Comparison of ENCODE assay signal across 11 mouse cellular contexts in genomic region chr5:142113210-142114175, GRCm38 (mm10).
DNase-seq lines count a peak whose midpoint lies in the region; ATAC-seq and TF ChIP-seq lines count a peak whose summit lies in the region.
"Had no signal": no experiment of that assay in that cellular context is flagged by ENCODE, and none has a peak within 500 bp of the region (broad histone marks: within the 10 kb centered on the region; RNA-seq: fewer than 3 reads in every experiment).

No protein-coding gene starts in this region.

- peak; percentile 65 for DNase-seq in left cerebral cortex, postnatal 4 days
- no peak for DNase-seq in left cerebral cortex, postnatal 10 days (ENCODE audit: extremely low spot score in 1 of 2, low spot score in 2 of 2)
- no peak for DNase-seq in cerebellum, adult 2 months
- DNase-seq in lung, adult 18-20 months = no peak
- no peak for DNase-seq in right cerebral cortex, postnatal 10 days (ENCODE audit: low spot score in 2 of 2)
- no peak for DNase-seq in thymus, postnatal 4 days
- DNase-seq: cerebellum, adult 9-11 months; right cerebral cortex, postnatal 14 days had no signal

- H3K9me3 ChIP-seq in hindbrain, embryonic 12.5 days (replicated peaks) = no peaks in the 10 kb centered on the region
- no peaks in the 10 kb centered on the region for H3K9me3 ChIP-seq in midbrain, embryonic 13.5 days

- no peak overlapping the region for H3K4me2 ChIP-seq in hindbrain, embryonic 12.5 days (replicated peaks)
- H3K4me2 ChIP-seq in midbrain, embryonic 13.5 days (replicated peaks) = no peak overlapping the region

- peak; percentile 84 for ATAC-seq in hindbrain, embryonic 12.5 days (ENCODE audit: low FRiP score)
- ATAC-seq in midbrain, embryonic 13.5 days = peak; percentile 77

- intact Hi-C loops in left cerebral cortex, postnatal 4 days (cut with DNase I) = no loop called here
- intact Hi-C loops in left cerebral cortex, postnatal 10 days (cut with DNase I) = no loop called here

- H3K27me3 ChIP-seq in hindbrain, embryonic 12.5 days = peaks cover 15% of the 10 kb centered on the region
- H3K27me3 ChIP-seq in midbrain, embryonic 13.5 days = 0 out of 2 replicates have a peak, but pooled peaks cover 4% of the 10 kb centered on the region
- no peaks in the 10 kb centered on the region for H3K27me3 ChIP-seq in cerebellum, adult 2 months (ENCODE audit: control insufficient read depth, insufficient read depth, low read length)

- peaks cover 19% of the 10 kb centered on the region for H3K4me1 ChIP-seq in hindbrain, embryonic 12.5 days
- peaks cover 18% of the 10 kb centered on the region for H3K4me1 ChIP-seq in midbrain, embryonic 13.5 days (replicated peaks)
- no peaks in the 10 kb centered on the region; the same call in 1 of the 2 replicates for H3K4me1 ChIP-seq in cerebellum, adult 2 months (ENCODE audit: control insufficient read depth, insufficient read depth, low read length)

- 19% methylated on average over 18 of the region's 18 CpGs for WGBS in hindbrain, embryonic 12.5 days
- WGBS in midbrain, embryonic 13.5 days = 18% methylated on average over 18 of the region's 18 CpGs
- 58% methylated on average over 18 of the region's 18 CpGs for WGBS in cerebellum, adult 2 months

- TF ChIP-seq POLR2A in cerebellum, adult 2 months (IDR thresholded peaks at IDR 0.05; ENCODE audit: borderline replicate concordance, insufficient read depth, low read length) = no peak

- no peak for TF ChIP-seq CTCF in cerebellum, adult 2 months (IDR thresholded peaks at IDR 0.05; ENCODE audit: borderline replicate concordance, insufficient read depth, low read depth, low read length)

- H3K4me3 ChIP-seq in hindbrain, embryonic 12.5 days = no peak overlapping the region
- no peak overlapping the region for H3K4me3 ChIP-seq in midbrain, embryonic 13.5 days (replicated peaks)
- no peak overlapping the region for H3K4me3 ChIP-seq in cerebellum, adult 2 months (replicated peaks; ENCODE audit: insufficient read depth, low read depth, low read length)

- no peaks in the 10 kb centered on the region for H3K36me3 ChIP-seq in hindbrain, embryonic 12.5 days
- no peaks in the 10 kb centered on the region for H3K36me3 ChIP-seq in midbrain, embryonic 13.5 days

- H3K27ac ChIP-seq in hindbrain, embryonic 12.5 days = peak overlapping the region; percentile 60
- H3K27ac ChIP-seq in midbrain, embryonic 13.5 days = peak overlapping the region; percentile 37; the same call in 1 of the 2 replicates
- no peak overlapping the region for H3K27ac ChIP-seq in cerebellum, adult 2 months (ENCODE audit: insufficient read depth, low read length)
- H3K27ac ChIP-seq: liver, embryonic 14.5 days had no signal

- H3K9ac ChIP-seq in hindbrain, embryonic 12.5 days = no peak overlapping the region
- H3K9ac ChIP-seq in midbrain, embryonic 13.5 days (replicated peaks) = no peak overlapping the region
- H3K9ac ChIP-seq: liver, embryonic 14.5 days had no signal
